Mouse (Mus musculus) heart, embryonic 16.5 days (tissue): ENCODE data around the gene Eif2ak3. TPM values are rescaled to one million over a fixed set of nuclear protein-coding genes. Genes with fewer than 3 reads are reported as not detected.

ENCODE experiments used
- polyA plus RNA-seq: library from polyadenylated mRNA; unstranded; fragments of >200 nt; fragmentation: Nextera tagmentation; extraction: Ambion mirVana; gene quantifications from 2 replicates; pipeline ENCODE4 v1.2.1, GENCODE M21; 2015

Eif2ak3 gene
- polyA plus RNA-seq, 1 experiment from 2014 or later = 6.3 TPM

Other genes starting within 250 kb of the Eif2ak3 start
- gene Rpia, start 52.3 kb upstream of the Eif2ak3 start, polyA plus RNA-seq = 1.1 and 1.6 TPM in 2 replicates
- gene Tex37, start 74.4 kb downstream of the Eif2ak3 start, polyA plus RNA-seq = not detected in 2 replicates
- not detected in 2 replicates for gene Foxi3, start 112.0 kb downstream of the Eif2ak3 start, polyA plus RNA-seq